Mouse (Mus musculus) ES-E14 (cell line): Measurements from ENCODE around the gene Ncam1.

Source experiments
- CHD2 ChIP-seq: IDR thresholded peaks from 2 replicates; pipeline ENCODE4 v1.6.1; 2014; ENCODE audit warnings: mild to moderate bottlenecking, low read depth, low read length, inconsistent platforms
- HCFC1 ChIP-seq: IDR thresholded peaks from 2 replicates; pipeline ENCODE4 v1.6.1; 2012; ENCODE audit warnings: low read length, inconsistent platforms, borderline replicate concordance; ENCODE audit not compliant: insufficient read depth
- MAFK ChIP-seq: IDR thresholded peaks from 2 replicates; pipeline ENCODE4 v1.6.1; 2014; ENCODE audit warnings: mild to moderate bottlenecking, low read depth, low read length, inconsistent platforms; ENCODE audit not compliant: insufficient read depth
- ZC3H11A ChIP-seq: IDR thresholded peaks from 2 replicates; pipeline ENCODE4 v1.6.1; 2012; ENCODE audit warnings: low read depth, mild to moderate bottlenecking, inconsistent platforms, low read length, borderline replicate concordance
- ZNF384 ChIP-seq: IDR thresholded peaks from 2 replicates; pipeline ENCODE4 v1.6.1; 2012; ENCODE audit warnings: low read depth, low read length, inconsistent platforms

DNA sequence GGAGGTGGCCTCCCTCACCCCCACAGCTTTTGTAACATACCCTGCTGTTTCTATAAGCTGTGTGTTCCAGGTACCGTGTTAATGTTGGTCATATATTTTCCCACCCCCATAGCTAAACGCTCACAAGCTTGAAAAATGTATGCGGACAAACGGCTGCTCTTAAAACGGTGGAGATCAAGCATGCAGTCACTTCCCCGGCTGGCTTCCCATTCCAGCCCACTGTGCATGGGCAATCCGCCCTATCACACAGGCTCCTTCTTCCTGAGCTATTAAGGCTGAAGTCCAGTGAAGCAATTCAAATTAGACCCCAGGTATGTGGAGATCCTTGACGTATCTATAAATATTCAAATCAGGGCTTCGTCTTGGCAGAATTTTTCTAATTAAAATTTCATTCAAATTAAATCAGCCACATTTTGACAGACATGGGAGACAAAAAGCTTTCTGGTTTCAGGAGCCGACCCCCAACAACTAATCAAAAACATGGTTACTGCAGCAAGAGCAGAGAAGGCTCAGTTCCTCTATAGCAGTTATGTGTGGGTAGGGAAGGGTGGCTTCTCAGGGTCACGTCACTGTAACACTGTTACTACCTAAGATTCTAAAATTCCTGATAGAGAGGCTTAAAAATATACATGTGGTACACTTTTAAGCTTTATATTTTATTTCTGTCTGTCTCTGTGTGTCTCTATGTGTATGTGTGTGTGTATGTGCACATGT is 202.9 kb downstream of the Ncam1 start:
- TF ChIP-seq ZC3H11A (no peak), HCFC1 (no peak), ZNF384 (no peak), CHD2 (no peak), MAFK (no peak)
